Mouse (Mus musculus) liver, embryonic 15.5 days (tissue): ENCODE data around the gene Disp1. TPM values are rescaled to one million over a fixed set of nuclear protein-coding genes. Genes with fewer than 3 reads are reported as not detected.

Experiments used
- ATAC-seq: fragments of 200-750 bp; cut with Nextera tagmentation; 2 replicates; pipeline ENCODE4 v1.8.0; 2017; ENCODE audit warnings: moderate number of reproducible peaks, mild to moderate bottlenecking, moderate library complexity; ENCODE audit not compliant: insufficient read depth
- H3K27ac ChIP-seq: fragments of 300-500 bp; sonication (generic); replicated peaks from 2 replicates; pipeline ENCODE4 v1.5.1; 2015; ENCODE audit warnings: mild to moderate bottlenecking, inconsistent platforms
- H3K27me3 ChIP-seq: fragments of 300-500 bp; sonication (generic); 2 replicates; pipeline ENCODE4 v1.6.1; 2015; ENCODE audit warnings: mild to moderate bottlenecking, inconsistent platforms
- H3K36me3 ChIP-seq: fragments of 300-500 bp; sonication (generic); replicated peaks from 2 replicates; pipeline ENCODE4 v1.6.1; 2015; ENCODE audit warnings: moderate library complexity, mild to moderate bottlenecking, inconsistent platforms
- H3K4me1 ChIP-seq: fragments of 300-500 bp; sonication (generic); replicated peaks from 2 replicates; pipeline ENCODE4 v1.6.1; 2015; ENCODE audit warnings: inconsistent platforms
- H3K4me2 ChIP-seq: fragments of 300-500 bp; sonication (generic); 2 replicates; pipeline ENCODE4 v1.6.1; 2015; ENCODE audit warnings: moderate library complexity, mild to moderate bottlenecking, inconsistent platforms
- H3K4me3 ChIP-seq: fragments of 300-500 bp; sonication (generic); replicated peaks from 2 replicates; pipeline ENCODE4 v1.5.1; 2015; ENCODE audit warnings: mild to moderate bottlenecking, inconsistent platforms
- H3K9ac ChIP-seq: fragments of 300-500 bp; sonication (generic); 2 replicates; pipeline ENCODE4 v1.6.1; 2015; ENCODE audit warnings: moderate library complexity, mild to moderate bottlenecking, inconsistent platforms
- H3K9me3 ChIP-seq: fragments of 300-500 bp; sonication (generic); replicated peaks from 2 replicates; pipeline ENCODE4 v1.6.1; 2016; ENCODE audit warnings: inconsistent platforms
- WGBS: fragments of 180-500 bp; shearing (Covaris S2); methylation state at CpG from one replicate; pipeline ENCODE4 v1.1.7; 2015; ENCODE audit warnings: mixed read lengths; ENCODE audit not compliant: insufficient replicate concordance; 5-methylcytosine and 5-hydroxymethylcytosine counted together
- microRNA-seq: library from miRNA; unstranded; fragments of <30 nt; microRNA quantifications from one replicate; pipeline ENCODE4, GENCODE M21; 2016
- polyA plus RNA-seq: library from polyadenylated mRNA; unstranded; fragments of >200 nt; fragmentation: Nextera tagmentation; extraction: Ambion mirVana; gene quantifications from 2 replicates; pipeline ENCODE4 v1.2.1, GENCODE M21; 2015

Disp1 gene
- polyA plus RNA-seq, 1 experiment from 2014 or later, result 2.9 TPM

GRCm38 (mm10) chr1:183039404-183039803, 181.9 kb downstream of the Disp1 start:
- H3K27ac ChIP-seq, result no peak overlapping the region
- ATAC-seq, result no peak
- H3K4me2 ChIP-seq, result no peak overlapping the region
- H3K4me3 ChIP-seq, result no peak overlapping the region
- no peaks in the 10 kb centered on the region for H3K27me3 ChIP-seq
- no peaks in the 10 kb centered on the region for H3K4me1 ChIP-seq
- 57% methylated on average over 7 of the region's 7 CpGs for WGBS
- no peaks in the 10 kb centered on the region for H3K9me3 ChIP-seq
- H3K36me3 ChIP-seq, result no peaks in the 10 kb centered on the region
- no peak overlapping the region for H3K9ac ChIP-seq

Small RNAs within 50 kb of the gene (microRNA-seq; reads per million reads assigned to microRNA genes)
- gene Gm24975, result not detected

Other genes starting within 250 kb of the Disp1 start
- gene Aida, start 75.1 kb upstream of the Disp1 start, polyA plus RNA-seq, result 16.2 and 17.5 TPM in 2 replicates
- 18.3 and 18.5 TPM in 2 replicates for gene Brox, start 75.7 kb upstream of the Disp1 start, polyA plus RNA-seq
- 27.0 and 27.5 TPM in 2 replicates for gene Mia3, start 148.0 kb upstream of the Disp1 start, polyA plus RNA-seq
- 4.0 and 4.1 TPM in 2 replicates for gene Taf1a, start 167.5 kb upstream of the Disp1 start, polyA plus RNA-seq
- gene Hhipl2, start 196.7 kb upstream of the Disp1 start, polyA plus RNA-seq, result not detected in 2 replicates